Mouse (Mus musculus): ENCODE measurements around the gene Dagla. TPM values are rescaled to one million over a fixed set of nuclear protein-coding genes. Genes with fewer than 3 reads are reported as not detected.

The Dagla gene
- 10 to 100 TPM in 1 of 4 experiments, 1 to 10 TPM in 3; 7.9 to 10.7 (median 8.8) TPM for total RNA-seq (2022)

- peak; percentile 59 to 64 for DNase-seq (ENCODE audit: low spot score in 2 of 2)
Observed at GRCm38 (mm10) chr19:10304810-10305544, at the start of gene Dagla. TSS of gene Dagla (minus strand) at chr19:10304877.

DNA sequence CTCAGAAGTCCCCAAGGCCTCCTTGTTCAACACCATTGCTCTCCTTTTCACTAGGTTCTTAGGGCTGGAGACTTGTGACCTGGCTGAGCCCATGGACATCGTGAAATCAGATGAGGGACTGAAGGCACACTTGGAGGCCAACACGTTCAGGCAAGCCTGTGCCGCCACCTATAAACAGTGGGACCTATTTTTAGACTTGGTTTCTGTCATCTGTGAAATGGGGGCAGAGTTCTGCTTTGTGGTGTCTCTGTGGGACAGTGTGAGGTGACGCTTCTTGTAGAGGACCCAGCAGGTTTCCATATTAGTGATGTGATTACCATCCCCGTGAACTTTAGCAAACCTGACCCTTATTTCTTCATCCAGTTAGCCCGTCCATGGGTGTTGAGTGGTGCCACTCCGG is 47.5 kb upstream of the Dagla start:
- DNase-seq (ENCODE audit: low spot score in 2 of 2): no peak

GRCm38 (mm10) chr19:10347628-10348273 is 43.1 kb upstream of the Dagla start:
- no peak for DNase-seq (ENCODE audit: low spot score in 2 of 2)

GRCm38 (mm10) chr19:10345696-10346095 is 41.0 kb upstream of the Dagla start:
- no peak for DNase-seq (ENCODE audit: low spot score in 2 of 2)

- no peak for DNase-seq (ENCODE audit: low spot score in 2 of 2)
Observed at GRCm38 (mm10) chr19:10343866-10344265, 39.2 kb upstream of the Dagla start.

DNA sequence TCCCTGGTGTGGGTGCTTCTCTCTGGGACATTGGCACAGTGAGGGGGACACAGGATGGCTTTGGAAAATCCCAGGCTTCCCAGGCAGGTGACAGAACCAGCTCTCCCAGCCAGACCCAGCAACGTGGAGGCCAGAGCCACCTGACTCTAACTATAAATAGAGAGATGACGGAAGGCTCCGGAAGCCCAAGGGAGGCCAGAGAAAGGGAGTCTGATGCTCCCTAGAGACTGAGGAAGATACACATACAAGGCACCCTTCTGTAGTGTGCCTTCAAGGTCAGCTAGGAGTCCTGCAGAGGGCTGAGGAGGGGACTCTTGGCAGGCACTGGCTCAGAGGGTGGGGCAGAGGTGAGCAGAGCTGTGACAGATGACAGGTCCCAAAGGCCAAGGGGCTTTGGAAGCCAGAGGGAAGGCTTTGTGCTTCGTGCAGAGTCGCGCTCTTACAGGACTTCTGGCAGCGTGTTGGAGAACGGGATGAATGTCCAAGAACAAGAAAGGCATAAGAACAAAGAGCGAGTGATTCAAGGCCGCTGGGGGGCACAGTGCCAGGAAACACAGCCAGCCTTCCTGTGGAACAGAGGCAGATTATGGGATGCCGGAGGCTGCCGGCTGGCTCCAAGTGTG is 37.3 kb upstream of the Dagla start:
- peak; percentile 10 to 18 for DNase-seq (ENCODE audit: low spot score in 2 of 2)

- DNase-seq (ENCODE audit: low spot score in 2 of 2): no peak
Observed at GRCm38 (mm10) chr19:10341152-10341551, 36.5 kb upstream of the Dagla start.

DNA sequence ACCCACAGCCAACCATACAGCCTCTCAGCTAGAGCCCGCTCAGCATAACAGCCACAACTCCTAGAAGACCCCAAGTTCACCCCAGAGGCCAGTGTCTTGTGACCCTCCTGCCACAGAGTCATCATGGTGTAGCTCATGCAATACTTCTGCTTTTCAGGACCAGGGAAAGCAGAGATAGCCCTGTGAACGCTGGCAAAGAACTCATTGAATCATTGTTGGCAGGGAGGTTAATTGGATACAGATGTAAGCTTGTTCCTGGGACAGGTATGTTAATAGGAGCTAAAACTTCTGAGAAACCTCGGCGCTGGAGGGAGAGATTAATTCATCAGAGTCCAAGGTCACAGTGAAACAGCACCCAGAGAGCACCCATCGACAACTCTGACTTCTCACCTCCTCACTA is 36.0 kb upstream of the Dagla start:
- DNase-seq (ENCODE audit: low spot score in 2 of 2): no peak

GRCm38 (mm10) chr19:10339271-10339670 is 34.6 kb upstream of the Dagla start:
- no peak for DNase-seq (ENCODE audit: low spot score in 2 of 2)

DNA sequence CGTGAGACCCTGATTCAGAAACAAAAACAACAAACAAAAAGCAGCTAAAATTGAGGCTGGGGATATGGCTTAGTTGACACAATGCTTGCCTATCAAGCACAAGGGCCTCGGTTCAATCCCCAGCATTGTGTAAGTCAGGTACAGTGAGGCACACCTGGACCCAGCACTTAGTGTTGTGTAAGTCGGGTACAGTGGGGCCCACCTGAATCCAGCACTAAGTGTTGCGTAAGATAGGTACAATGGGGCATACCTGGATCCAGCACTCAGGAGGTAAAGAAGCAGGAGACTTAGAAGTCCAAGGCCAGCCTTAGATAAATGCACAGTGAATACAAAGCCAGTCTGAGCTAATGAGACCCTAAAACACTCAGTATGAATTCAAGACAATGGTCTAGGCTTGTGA is 34.0 kb upstream of the Dagla start:
- no peak for DNase-seq (ENCODE audit: low spot score in 2 of 2)

DNA sequence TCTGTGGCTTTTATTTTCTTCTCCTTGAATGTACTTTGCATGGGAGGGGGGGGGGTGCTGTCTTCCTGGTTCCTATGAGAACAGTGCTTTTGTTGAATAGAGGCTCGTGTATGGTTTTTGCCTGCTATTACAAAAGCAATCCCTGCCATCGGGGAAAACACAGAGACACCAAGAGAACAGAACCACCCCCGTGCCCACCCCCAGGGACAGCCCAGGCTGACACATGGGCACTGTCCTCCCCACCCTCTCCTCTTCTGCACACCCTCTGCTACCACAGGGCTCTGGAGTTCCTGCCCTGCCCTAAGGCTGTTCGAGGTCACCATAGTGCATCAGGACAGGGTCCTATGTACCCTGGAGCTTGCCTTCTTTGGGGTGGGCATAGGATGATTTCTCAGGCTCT is 29.8 kb upstream of the Dagla start:
- DNase-seq (ENCODE audit: low spot score in 2 of 2): no peak

- DNase-seq (ENCODE audit: low spot score in 2 of 2): peak; percentile 11 to 19
Observed at GRCm38 (mm10) chr19:10333545-10334252, 29.0 kb upstream of the Dagla start.

GRCm38 (mm10) chr19:10331706-10332105 is 27.0 kb upstream of the Dagla start:
- DNase-seq (ENCODE audit: low spot score in 2 of 2): no peak

DNA sequence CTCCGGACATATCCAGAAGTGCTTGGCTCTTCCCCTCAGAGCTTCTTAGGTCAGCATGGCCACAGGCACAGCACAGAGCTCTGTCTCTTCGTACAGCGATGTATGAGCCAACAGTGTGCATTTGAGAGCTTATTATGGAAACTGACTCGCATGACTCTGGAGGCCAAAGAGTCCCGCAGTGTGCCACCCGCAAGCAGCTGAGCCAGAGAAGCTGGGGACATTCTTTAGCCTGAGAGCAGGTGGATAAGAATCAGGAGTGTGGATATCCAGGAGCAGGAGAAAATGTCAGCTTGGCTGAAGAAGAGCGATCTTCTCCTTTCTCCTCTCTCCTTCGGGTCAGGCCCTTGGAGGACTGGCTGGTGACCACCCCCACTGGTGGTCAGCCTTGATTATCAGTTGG is 24.4 kb upstream of the Dagla start:
- no peak for DNase-seq (ENCODE audit: low spot score in 2 of 2)

- DNase-seq (ENCODE audit: low spot score in 2 of 2): no peak
Observed at GRCm38 (mm10) chr19:10326609-10327008, 21.9 kb upstream of the Dagla start.

- DNase-seq (ENCODE audit: low spot score in 2 of 2): no peak
Observed at GRCm38 (mm10) chr19:10323860-10324259, 19.2 kb upstream of the Dagla start.

DNA sequence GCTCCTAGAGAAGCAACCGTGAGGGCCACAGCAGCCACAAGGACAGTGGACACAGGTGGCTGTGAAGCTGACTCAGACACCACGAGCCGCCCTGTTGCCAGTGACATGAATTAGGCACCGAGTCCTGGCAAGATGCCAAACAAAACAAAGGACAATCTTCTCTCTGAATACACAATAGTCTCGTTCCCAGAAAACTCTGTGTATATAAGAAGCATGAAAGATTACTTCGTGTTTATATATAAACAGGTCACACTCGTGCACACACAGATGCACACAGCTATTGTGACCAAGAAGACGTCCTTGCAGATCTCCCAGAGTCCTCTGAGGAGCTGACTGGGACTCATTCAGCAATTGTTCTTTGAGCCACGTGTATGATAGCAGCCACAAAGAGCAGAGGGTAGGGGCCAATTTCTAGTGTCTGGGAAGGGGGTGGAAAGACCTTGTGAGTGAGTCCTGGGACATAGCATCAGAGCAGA is 18.7 kb upstream of the Dagla start:
- DNase-seq (ENCODE audit: low spot score in 2 of 2): no peak

DNA sequence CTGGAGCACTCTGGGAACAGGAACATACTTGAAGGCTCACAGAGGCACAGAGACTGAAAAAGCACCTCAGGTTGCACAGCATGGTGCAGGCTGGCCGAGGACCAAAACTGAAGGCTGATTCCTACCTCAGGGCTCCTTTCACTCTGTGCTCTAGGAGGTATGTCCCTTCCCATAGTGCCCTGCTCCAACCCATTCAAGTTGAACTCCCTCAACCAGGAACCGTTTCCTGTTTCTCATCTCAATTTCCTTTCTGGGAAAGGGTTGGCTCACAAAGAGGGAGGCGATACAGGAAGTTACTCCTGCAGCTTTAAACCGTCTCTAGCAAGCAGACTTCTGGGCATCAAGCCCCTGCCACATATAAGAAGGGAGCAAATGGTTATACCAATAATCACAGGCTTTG is 13.1 kb upstream of the Dagla start:
- no peak for DNase-seq (ENCODE audit: low spot score in 2 of 2)

- DNase-seq (ENCODE audit: low spot score in 2 of 2): no peak
Observed at GRCm38 (mm10) chr19:10317358-10317757, 12.7 kb upstream of the Dagla start.

DNA sequence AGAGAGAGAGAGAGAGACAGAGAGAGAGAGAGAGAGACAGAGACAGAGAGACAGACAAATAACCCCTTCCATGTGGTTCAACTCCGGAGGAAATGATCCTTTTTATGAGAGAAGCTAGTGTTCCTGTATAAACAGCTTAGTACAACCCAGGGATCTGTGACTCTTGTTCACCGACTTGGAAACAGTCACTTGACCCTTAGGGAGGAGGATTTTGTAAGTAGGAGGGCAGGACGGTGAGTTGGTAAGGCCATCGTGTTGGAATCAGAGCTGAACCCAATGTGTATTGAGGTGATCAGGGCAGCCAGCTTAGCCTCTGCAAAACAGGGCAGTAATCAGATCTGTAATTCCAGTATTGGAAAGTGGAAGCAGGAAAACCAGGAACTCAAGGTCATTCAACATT is 12.3 kb upstream of the Dagla start:
- no peak for DNase-seq (ENCODE audit: low spot score in 2 of 2)

- no peak for DNase-seq (ENCODE audit: low spot score in 2 of 2)
Observed at GRCm38 (mm10) chr19:10312072-10312471, 7.4 kb upstream of the Dagla start.

DNA sequence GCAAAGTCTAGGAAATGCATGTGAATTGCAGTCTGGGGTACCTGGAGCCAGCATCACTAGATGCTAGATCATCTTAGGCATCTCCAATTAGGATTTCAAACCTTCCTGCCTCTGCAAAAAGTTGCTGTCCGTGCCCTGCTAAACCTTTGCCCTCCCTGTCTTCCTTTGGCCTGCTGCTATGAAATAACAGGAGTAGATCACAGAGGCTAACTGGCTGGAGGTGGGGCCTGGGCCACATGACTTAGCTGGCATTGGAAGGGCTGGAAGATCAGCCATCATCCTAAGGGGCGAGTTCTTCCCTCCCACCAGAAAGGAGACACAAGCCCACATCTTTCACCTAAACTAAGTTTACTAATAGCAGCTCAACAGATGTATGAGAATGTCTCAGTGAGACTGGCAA is 4.3 kb upstream of the Dagla start:
- DNase-seq (ENCODE audit: low spot score in 2 of 2): no peak
